9 mouse cellular contexts compared by ENCODE assay signal in genomic region chr12:84113676-84114075, GRCm38 (mm10). TPM values are rescaled to one million over a fixed set of nuclear protein-coding genes. Genes with fewer than 3 reads are reported as not detected.
A peak's percentile ranks its signal among the peaks of the same experiment; 100 is the strongest.
DNase-seq lines count a peak whose midpoint lies in the region; ATAC-seq lines count a peak whose summit lies in the region.
"Had no signal": no experiment of that assay in that cellular context is flagged by ENCODE, and none has a peak within 500 bp of the region (broad histone marks: within the 10 kb centered on the region; RNA-seq: fewer than 3 reads in every experiment).

No protein-coding gene starts in this region.

- H3K4me3 ChIP-seq in kidney, embryonic 14.5 days (ENCODE audit: low read length): peak overlapping the region; percentile 72
- H3K4me3 ChIP-seq in embryonic facial prominence, embryonic 10.5 days: peak overlapping the region; percentile 84
- H3K4me3 ChIP-seq in hindbrain, embryonic 14.5 days (replicated peaks; ENCODE audit: low read length): peak overlapping the region; percentile 76; the same call in 1 of the 2 replicates
- peak overlapping the region; percentile 79 for H3K4me3 ChIP-seq in midbrain, embryonic 13.5 days (replicated peaks)

- no peaks in the 10 kb centered on the region for H3K27me3 ChIP-seq in kidney, embryonic 14.5 days (ENCODE audit: control insufficient read depth, insufficient read depth, low read length)
- H3K27me3 ChIP-seq in embryonic facial prominence, embryonic 10.5 days (replicated peaks; ENCODE audit: low read depth, poor library complexity, severe bottlenecking): no peaks in the 10 kb centered on the region
- no peaks in the 10 kb centered on the region for H3K27me3 ChIP-seq in hindbrain, embryonic 14.5 days (ENCODE audit: control insufficient read depth, insufficient read depth, low read length)
- H3K27me3 ChIP-seq in midbrain, embryonic 13.5 days: no peaks in the 10 kb centered on the region

- no peaks in the 10 kb centered on the region for H3K9me3 ChIP-seq in kidney, embryonic 14.5 days (ENCODE audit: control insufficient read depth, low read length)
- no peaks in the 10 kb centered on the region for H3K9me3 ChIP-seq in embryonic facial prominence, embryonic 10.5 days
- H3K9me3 ChIP-seq in hindbrain, embryonic 14.5 days (ENCODE audit: control insufficient read depth, low read length): no peaks in the 10 kb centered on the region
- H3K9me3 ChIP-seq in midbrain, embryonic 13.5 days: no peaks in the 10 kb centered on the region
- H3K9me3 ChIP-seq: G1E had no signal

- no peaks in the 10 kb centered on the region for H3K36me3 ChIP-seq in kidney, embryonic 14.5 days (ENCODE audit: control insufficient read depth, insufficient read depth, low read length)
- no peaks in the 10 kb centered on the region for H3K36me3 ChIP-seq in embryonic facial prominence, embryonic 10.5 days (replicated peaks)
- H3K36me3 ChIP-seq in hindbrain, embryonic 14.5 days (replicated peaks; ENCODE audit: control insufficient read depth, insufficient read depth): no peaks in the 10 kb centered on the region
- no peaks in the 10 kb centered on the region for H3K36me3 ChIP-seq in midbrain, embryonic 13.5 days
- H3K36me3 ChIP-seq: G1E had no signal

- peak overlapping the region; percentile 61 for H3K4me2 ChIP-seq in kidney, embryonic 14.5 days (replicated peaks; ENCODE audit: low read depth, low read length)
- H3K4me2 ChIP-seq in hindbrain, embryonic 14.5 days (replicated peaks): peak overlapping the region; percentile 53
- peak overlapping the region; percentile 76 for H3K4me2 ChIP-seq in midbrain, embryonic 13.5 days (replicated peaks)

- no peak overlapping the region for H3K9ac ChIP-seq in kidney, embryonic 14.5 days (ENCODE audit: low read depth, low read length)
- no peak overlapping the region for H3K9ac ChIP-seq in hindbrain, embryonic 14.5 days
- no peak overlapping the region; the same call in 1 of the 2 replicates for H3K9ac ChIP-seq in midbrain, embryonic 13.5 days (replicated peaks)

- H3K27ac ChIP-seq in kidney, embryonic 14.5 days (ENCODE audit: low read depth, low read length): no peak overlapping the region
- 0 out of 2 replicates have a peak overlapping the region, but pooled peaks have one; percentile 84 for H3K27ac ChIP-seq in embryonic facial prominence, embryonic 10.5 days (replicated peaks)
- H3K27ac ChIP-seq in hindbrain, embryonic 14.5 days: no peak overlapping the region
- no peak overlapping the region for H3K27ac ChIP-seq in midbrain, embryonic 13.5 days

- no peak for DNase-seq in kidney, adult 9 months
- DNase-seq in embryonic facial prominence, embryonic 10.5 days (ENCODE audit: low spot score): no peak
- DNase-seq in hindbrain, embryonic 14.5 days (ENCODE audit: low spot score): no peak
- no peak for DNase-seq in frontal cortex, postnatal 36 days (ENCODE audit: low spot score in 2 of 2)
- DNase-seq in adrenal gland, postnatal 25 days: no peak

- ATAC-seq in kidney, embryonic 14.5 days (ENCODE audit: low FRiP score, low TSS enrichment): no peak
- no peak for ATAC-seq in hindbrain, embryonic 14.5 days (ENCODE audit: low FRiP score)
- no peak for ATAC-seq in midbrain, embryonic 13.5 days
- ATAC-seq in monocyte, adult 5-6 weeks (replicated peaks; ENCODE audit: insufficient number of reproducible peaks, low FRiP score, low TSS enrichment, poor library complexity, severe bottlenecking): no peak

- H3K4me1 ChIP-seq in kidney, embryonic 14.5 days (ENCODE audit: control insufficient read depth, insufficient read depth, low read length): peaks cover 8% of the 10 kb centered on the region; the same call in 1 of the 2 replicates
- peaks cover 11% of the 10 kb centered on the region for H3K4me1 ChIP-seq in embryonic facial prominence, embryonic 10.5 days
- peaks cover 7% of the 10 kb centered on the region for H3K4me1 ChIP-seq in hindbrain, embryonic 14.5 days (replicated peaks; ENCODE audit: control insufficient read depth, insufficient read depth, low read length)
- H3K4me1 ChIP-seq in midbrain, embryonic 13.5 days (replicated peaks): peaks cover 12% of the 10 kb centered on the region

- WGBS in kidney, embryonic 14.5 days: 51% methylated on average over 6 of the region's 6 CpGs
- 56% methylated on average over 6 of the region's 6 CpGs for WGBS in embryonic facial prominence, embryonic 10.5 days
- 53% methylated on average over 6 of the region's 6 CpGs for WGBS in hindbrain, embryonic 14.5 days
- 52% methylated on average over 6 of the region's 6 CpGs for WGBS in midbrain, embryonic 13.5 days

RNA-seq across cellular contexts. Expression of gene Dnal1, which starts 0.5 kb away (rescaled TPM):
- 5.1 and 5.5 TPM in 2 replicates for polyA plus RNA-seq in kidney, embryonic 14.5 days (2014; fragmentation: Nextera tagmentation; extraction: Ambion mirVana)
- 4.1 and 6.7 TPM in 2 replicates for polyA plus RNA-seq in embryonic facial prominence, embryonic 10.5 days (2016; fragmentation: Nextera tagmentation; extraction: Ambion mirVana)
- polyA plus RNA-seq in hindbrain, embryonic 14.5 days (2014; fragmentation: Nextera tagmentation; extraction: Ambion mirVana): 6.3 and 7.3 TPM in 2 replicates
- polyA plus RNA-seq in midbrain, embryonic 13.5 days (2015; fragmentation: Nextera tagmentation; extraction: Ambion mirVana): 7.8 and 9.7 TPM in 2 replicates
- 0.19 to 0.32 TPM in 2 of 3 replicates, not detected in the other for total RNA-seq in monocyte, adult 5-6 weeks (2017)
- 11.9 and 20.7 TPM in 2 replicates for total RNA-seq in adrenal gland, postnatal 25 days (2021)

RNA-seq across cellular contexts. Expression of gene Acot6, which starts 13.2 kb away (rescaled TPM):
- 1.7 and 2.0 TPM in 2 replicates for polyA plus RNA-seq in kidney, embryonic 14.5 days (2014; fragmentation: Nextera tagmentation; extraction: Ambion mirVana)
- polyA plus RNA-seq in embryonic facial prominence, embryonic 10.5 days (2016; fragmentation: Nextera tagmentation; extraction: Ambion mirVana): 0.80 and 0.81 TPM in 2 replicates
- polyA plus RNA-seq in hindbrain, embryonic 14.5 days (2014; fragmentation: Nextera tagmentation; extraction: Ambion mirVana): 1.5 TPM in 2 replicates
- polyA plus RNA-seq in midbrain, embryonic 13.5 days (2015; fragmentation: Nextera tagmentation; extraction: Ambion mirVana): 0.81 and 0.96 TPM in 2 replicates
- total RNA-seq in monocyte, adult 5-6 weeks (2017): 0.10 TPM in 1 of 3 replicates, not detected in the others
- 4.9 and 5.0 TPM in 2 replicates for total RNA-seq in adrenal gland, postnatal 25 days (2021)
- polyA plus RNA-seq: G1E had no signal

RNA-seq across cellular contexts. Expression of gene Pnma1, which starts 34.6 kb away (rescaled TPM):
- polyA plus RNA-seq in kidney, embryonic 14.5 days (2014; fragmentation: Nextera tagmentation; extraction: Ambion mirVana): 0.24 and 0.51 TPM in 2 replicates
- 1.3 and 1.6 TPM in 2 replicates for polyA plus RNA-seq in embryonic facial prominence, embryonic 10.5 days (2016; fragmentation: Nextera tagmentation; extraction: Ambion mirVana)
- polyA plus RNA-seq in hindbrain, embryonic 14.5 days (2014; fragmentation: Nextera tagmentation; extraction: Ambion mirVana): 3.2 and 4.1 TPM in 2 replicates
- polyA plus RNA-seq in midbrain, embryonic 13.5 days (2015; fragmentation: Nextera tagmentation; extraction: Ambion mirVana): 5.5 and 6.5 TPM in 2 replicates
- 0.78 to 3.5 TPM in 2 of 3 replicates, not detected in the other for total RNA-seq in monocyte, adult 5-6 weeks (2017)
- total RNA-seq in adrenal gland, postnatal 25 days (2021): 0.64 TPM in 1 of 2 replicates, not detected in the other

RNA-seq across cellular contexts. Expression of gene Acot5, which starts 44.6 kb away (rescaled TPM):
- polyA plus RNA-seq in kidney, embryonic 14.5 days (2014; fragmentation: Nextera tagmentation; extraction: Ambion mirVana): not detected in 2 replicates
- polyA plus RNA-seq in embryonic facial prominence, embryonic 10.5 days (2016; fragmentation: Nextera tagmentation; extraction: Ambion mirVana): not detected in 2 replicates
- 0.30 and 0.48 TPM in 2 replicates for polyA plus RNA-seq in hindbrain, embryonic 14.5 days (2014; fragmentation: Nextera tagmentation; extraction: Ambion mirVana)
- not detected in 2 replicates for polyA plus RNA-seq in midbrain, embryonic 13.5 days (2015; fragmentation: Nextera tagmentation; extraction: Ambion mirVana)
- total RNA-seq in monocyte, adult 5-6 weeks (2017): not detected in 3 replicates
- total RNA-seq in adrenal gland, postnatal 25 days (2021): 0.33 TPM in 1 of 2 replicates, not detected in the other
- total RNA-seq: G1E had no signal
- polyA plus RNA-seq: G1E had no signal
